Mouse (Mus musculus) thymus, postnatal 0 days (tissue): ENCODE measurements at regions not wholly inside any gene's neighbourhood (a gene's known extent, or its start where the extent isn't known, plus 50 kb on each side); places are given as distances from the start of the nearest gene placed in this dataset.
A peak's percentile ranks its signal among the peaks of the same experiment; 100 is the strongest.

ENCODE experiments used
- DNase-seq: peaks from one replicate; pipeline ENCODE4 v3.0.0-alpha.2; 2015; ENCODE audit warnings: low spot score

DNA sequence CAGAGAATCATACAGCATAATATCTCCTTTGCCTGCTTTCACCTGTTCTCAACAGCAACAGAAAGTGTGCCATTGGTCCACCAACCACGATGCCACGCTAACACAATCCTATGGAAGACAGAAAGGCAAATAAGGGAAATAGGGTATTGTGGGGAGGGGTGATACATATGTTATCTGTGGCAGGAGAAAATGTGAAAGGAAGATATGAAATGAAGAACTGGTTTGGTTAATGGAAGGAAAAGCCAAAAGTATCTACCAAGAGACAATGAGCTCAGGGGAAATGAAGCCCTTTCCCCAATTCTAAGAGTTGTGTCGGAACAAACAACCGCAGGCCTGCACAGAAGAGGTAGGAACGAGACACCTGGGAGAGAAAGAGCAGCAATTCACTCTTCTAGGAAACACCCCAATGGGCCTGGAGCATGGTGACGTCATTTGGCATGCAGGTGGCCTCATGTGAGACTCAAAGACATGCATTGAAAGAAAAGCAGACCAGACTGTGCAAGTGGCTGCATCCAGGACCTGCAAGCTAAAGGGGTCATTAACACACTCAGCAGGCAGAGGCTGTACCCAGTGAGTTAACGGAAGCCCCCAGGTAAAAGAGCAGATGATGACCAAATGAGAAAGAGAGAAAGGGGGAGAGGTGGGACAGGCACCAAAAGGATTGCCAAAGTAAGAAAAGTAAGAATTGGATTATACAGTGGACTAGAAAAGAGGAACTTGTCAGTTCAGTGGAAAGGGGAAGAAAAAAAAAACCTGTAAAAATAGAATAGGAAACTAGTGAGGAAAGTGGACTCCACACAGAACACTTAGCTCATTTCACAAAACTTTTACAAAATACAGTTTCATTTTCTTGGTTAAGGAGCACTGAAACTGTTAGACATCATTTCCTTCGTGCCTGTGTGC, 522.2 kb upstream of the Cited2 start:
- peak; percentile 20 for DNase-seq

DNA sequence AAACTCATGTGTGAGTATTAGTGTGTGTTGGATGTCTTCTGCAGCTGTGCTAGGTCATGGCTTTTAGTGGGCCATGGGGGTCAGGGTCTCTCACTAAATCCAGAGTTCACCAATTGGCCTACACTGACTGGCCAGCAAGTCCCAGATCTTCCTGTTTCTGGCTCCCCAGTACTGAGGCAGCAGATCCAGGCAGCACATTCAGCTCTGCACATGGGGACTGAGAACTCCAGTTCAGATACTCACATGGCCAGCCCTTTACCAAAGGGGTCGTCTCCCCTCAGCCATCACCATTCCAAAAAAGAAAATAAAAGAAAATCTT, 521.6 kb upstream of the Cited2 start:
- no peak for DNase-seq

DNA sequence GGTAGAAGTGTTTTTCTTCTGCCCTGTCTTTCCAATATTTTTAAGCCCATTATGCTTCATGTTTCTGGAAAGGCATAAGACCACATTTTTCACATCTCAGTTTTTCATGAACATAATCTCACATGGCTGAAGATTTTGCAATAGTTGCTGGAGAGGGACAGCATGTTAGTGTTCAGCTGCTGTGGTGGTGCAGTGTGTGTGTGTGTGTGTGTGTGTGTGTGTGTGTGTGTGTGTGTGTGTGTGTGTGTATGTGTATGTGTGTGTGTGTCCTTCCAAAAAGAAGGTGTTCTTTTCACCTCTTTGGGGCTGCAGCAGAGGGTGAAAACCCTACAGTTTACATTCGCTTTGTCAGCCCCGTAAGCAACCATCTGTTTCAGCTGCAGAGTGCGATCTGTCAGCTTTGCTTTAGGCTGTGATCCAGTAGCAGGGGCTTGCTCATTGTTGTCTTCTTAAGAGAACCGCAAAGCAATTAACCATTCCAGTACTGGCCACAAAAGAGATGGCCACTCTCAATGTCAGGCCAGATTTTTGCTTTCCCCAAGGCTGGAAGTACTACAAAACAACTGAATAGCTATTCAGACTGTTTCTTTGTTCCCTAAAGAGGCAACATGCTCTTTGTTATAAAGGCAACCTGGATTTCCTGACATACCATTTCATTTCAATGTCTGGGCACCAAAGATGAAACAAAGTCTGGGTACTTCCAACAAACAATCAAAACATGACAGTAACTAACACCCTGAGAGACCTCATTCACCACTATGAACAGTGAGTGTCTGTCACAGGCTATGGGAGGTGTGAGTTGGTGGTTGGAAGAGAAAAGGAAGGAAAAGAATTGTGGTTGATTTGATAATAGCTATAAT, 520.2 kb upstream of the Cited2 start:
- no peak for DNase-seq

DNA sequence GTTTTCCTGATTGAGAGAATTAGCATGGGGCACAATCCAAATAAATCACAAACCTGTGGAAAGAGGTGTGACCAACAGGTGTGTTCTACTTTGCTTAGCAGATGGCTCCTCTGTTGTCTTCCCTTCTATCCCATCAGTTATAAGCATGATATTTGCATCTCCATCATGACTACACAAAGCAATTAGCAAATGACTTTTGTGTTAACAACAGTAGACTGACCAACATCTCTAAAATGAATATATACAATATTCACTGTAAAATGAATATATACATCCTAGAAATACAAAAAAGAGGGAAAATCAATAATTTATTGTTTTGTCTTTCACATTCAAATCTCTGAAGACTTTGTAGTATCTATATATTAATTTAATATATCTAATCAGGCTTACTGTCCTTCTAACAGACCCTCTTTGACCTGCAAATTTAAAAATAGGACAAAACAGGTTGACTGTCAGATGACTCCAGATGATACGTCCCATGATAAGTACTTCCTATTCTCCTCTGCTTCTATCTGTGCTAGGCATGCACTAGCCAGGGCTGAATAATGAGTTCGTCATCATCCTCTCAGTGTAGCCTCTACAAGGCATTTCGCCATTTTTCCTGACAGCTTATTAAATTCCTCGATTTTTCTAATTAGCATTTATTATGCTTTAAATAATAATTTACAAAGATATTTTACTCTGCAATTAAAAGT, 519.5 kb upstream of the Cited2 start:
- no peak for DNase-seq

DNA sequence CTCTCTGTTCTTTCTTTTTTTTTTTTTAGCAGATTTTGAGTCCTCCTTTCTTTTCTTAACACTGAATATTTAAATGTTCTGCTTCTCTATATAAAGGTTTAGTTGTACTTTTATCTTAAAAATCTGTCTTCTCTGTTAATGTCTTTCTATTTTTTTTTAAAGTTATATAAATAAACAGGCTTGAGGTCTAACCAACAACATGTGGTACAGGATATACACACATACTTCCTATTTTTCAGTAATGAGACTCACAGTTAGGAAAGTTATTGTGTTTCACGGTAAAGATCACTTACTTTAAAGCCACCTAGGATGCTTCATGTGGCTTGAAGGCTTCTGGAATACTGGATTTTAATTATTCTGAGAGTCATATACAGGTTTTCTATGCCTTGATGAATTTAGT, 518.9 kb upstream of the Cited2 start:
- DNase-seq: no peak

DNA sequence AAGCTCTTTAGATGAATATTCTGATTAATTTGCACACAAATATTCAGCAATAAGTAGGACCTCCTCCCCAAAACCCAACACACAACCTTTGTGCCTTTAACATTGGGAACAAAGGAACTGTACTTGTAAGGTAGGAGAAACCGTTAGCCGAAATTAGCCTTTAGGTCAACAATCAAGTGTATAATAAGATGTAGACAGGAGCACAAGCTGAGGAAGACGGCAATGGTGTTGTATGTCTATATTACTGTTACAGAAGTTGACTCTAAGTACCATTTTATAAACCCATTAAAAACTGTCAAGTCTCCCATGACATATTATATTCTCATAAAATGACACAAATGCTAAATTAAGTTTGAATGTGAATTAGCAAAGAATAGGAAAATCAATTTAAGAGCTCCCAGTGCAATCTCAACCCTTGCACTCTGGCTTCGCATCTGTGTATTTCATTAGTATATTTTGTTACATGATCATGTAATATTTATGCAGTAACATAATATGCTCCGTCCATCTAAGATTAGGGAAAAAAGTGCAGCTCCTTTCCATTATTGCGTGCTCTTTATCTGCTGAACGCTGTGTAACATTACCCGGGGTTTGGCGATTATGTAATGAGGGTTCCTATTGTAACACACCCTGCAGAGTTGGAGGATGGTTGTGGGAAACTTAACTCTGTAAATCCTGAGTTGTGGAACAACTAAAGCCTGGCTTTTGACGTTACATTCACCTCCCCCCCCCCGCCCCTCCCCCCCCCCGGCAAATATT, 510.3 kb upstream of the Cited2 start:
- no peak for DNase-seq

DNA sequence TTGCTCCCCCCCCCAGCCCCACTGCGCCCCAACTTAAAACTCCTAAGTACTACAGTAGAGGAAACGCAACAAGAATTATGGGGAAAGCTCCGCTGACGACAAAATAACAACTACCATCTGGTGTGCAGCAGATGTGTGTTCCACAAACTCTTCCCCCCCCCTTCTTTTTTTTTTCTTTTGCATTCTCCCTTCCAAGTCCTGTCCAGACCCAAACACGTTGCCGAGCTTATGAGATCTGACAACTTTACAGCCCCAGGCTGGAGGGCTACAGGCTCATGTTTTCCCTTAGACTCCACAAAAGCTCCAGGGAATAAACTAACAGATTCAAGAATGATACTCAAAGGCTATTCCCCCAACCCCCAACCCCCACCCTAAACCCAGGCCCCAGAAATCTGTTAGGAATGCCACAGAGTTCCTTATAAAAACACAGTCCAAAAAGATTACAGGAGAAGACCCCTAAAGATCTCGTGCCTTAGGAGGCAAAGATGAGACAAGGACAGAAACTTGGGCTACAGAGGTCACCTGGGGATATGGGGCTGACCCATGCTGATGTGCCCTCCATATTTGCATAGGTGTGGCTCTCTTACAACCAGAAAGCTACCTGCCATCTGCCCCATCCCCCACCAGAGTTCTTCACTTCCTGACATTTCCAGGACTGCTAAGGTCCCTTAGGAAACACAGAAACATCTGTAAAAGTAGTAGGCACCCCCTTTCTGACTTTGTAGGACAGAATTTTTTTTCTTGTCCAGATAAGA, 509.5 kb upstream of the Cited2 start:
- no peak for DNase-seq

DNA sequence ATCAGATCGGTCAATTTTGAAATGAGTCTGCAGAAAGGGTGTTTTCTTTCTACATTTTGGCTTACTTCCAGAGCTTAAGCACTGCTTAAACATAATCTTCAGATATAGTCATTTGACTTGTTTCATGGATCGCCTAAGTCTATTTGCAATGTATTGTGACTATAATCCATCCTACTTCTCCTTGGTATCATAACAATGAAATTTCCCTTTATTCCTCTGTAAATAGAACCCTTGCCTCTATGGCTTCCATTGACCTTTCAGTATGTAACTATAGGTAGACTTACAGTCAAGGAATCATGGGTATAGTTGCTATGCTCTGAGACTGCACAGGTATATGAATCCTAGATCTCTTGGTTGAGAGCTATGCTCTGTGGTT, 509.0 kb upstream of the Cited2 start:
- no peak for DNase-seq

DNA sequence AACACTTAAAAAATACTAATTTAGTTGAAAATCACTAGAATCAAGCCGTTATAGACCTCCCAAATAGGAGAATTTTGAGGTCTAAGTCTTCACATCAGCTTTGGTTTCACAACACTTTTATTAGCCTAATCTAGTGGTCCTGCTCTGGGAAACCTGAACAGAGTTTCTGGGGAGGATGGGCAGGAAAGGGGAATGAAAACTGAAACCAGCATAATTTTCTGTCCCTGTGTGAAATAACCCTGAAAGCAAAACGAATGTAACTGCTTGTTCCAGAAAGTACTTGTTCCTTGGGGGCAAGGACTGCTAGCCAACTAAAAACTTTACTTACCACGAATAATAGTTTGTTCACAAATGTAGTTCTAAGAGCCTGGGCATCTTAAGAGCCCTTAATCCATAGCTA, 508.0 kb upstream of the Cited2 start:
- DNase-seq: no peak

DNA sequence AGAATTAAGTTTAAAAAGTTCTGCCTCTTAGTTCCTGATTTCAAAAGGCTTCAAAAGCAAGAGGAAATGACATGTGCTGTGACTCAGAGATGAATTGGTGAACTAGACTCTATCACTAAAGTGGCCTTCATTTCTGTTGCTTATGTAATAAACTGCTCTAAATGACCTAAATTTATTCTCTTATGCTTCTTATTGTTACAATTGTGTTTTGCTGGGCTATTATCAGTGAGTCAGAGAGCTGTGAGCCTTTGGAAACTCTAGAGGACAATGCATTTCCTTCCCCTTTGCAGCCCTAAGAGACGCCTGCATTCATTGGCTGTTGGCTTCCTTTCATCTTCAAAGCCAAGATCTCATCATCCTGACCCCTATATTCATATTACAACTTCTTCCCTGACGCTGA, 501.5 kb upstream of the Cited2 start:
- DNase-seq: peak; percentile 15

DNA sequence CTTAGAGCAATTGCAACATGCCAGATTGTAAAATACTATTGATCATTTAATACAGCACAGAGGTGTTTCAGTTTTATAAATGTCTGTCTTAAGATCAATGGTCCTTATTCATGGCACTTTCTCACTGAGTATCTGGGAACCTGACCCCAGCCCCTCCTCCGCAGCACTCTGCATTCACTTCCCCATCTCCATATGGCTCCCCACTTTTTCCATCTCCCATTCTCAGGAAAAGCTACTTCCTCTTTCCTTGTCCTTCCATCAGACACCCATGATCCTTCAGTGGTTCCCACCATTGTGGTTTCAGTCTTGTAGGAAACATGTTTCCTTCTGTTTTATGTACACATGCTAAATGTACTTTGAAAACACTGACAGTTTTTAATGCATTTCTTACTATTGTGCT, 497.3 kb upstream of the Cited2 start:
- DNase-seq: no peak

DNA sequence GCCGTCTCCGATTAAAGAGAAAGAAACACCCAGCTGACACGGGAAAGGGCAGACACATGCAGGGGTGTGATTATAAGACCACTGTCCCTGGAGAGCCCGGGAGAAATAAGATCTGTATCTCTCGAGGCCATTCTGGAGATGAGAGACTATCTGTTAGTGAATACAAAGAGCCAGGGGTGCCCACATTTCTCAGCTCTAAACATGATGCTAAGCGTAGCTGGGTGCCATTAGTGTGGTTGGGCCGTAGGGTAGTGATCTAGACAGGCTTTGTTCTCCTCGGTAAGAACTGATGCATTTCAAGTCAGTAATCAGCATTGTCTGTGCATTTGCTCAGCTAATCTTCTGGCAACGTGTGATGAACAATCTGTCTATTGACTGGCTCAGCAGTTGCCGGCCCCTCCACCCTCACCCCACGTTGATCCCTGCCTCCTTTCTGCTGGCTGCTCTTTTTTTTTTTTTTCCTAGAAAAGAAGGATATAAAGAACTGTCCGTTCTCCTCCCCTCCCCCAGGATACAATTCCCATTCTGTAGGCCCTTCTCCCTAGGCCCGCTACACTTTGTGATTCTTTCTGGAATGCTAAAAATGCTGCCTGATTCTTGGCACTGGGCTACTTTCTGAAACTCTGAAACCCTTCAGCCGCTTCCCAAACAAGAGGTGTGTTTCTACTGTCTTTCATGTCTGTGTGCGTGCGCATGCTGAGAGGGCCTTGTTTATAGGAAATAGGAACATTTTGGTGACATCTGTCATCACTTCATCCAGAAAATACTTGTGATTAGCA, 492.8 kb upstream of the Cited2 start:
- no peak for DNase-seq

DNA sequence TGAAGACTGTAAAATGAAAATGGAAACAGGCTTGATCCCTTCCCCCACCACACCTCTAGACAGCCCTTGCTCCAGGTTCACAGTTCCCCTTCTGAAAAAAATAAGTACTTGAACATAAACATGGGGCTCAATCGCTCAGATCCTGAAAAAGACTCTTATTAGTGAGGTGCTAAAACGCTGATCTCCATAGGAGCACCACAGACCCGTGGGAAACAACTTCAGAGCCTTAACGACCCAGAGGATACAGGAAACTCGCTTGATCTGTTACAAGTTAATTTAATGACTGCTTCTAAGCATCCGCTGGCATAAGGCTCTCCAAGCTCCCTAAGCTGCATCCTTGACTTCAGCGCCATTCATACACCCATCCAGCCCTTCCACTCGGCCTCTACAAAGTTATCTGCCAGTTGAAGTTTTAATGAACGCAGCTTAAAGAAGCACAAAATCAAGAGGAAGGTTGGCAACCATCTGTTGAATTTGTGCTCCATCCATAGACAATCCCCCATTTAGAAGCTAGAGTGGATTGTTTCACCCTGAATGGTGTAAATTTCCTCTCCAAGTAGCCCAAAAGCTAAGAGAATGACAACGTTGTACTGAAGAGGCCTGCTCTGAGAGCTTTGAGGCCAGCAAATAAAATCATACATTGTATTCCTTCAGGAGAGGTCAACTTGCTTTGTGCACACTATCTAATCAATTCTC, 486.9 kb upstream of the Cited2 start:
- no peak for DNase-seq

DNA sequence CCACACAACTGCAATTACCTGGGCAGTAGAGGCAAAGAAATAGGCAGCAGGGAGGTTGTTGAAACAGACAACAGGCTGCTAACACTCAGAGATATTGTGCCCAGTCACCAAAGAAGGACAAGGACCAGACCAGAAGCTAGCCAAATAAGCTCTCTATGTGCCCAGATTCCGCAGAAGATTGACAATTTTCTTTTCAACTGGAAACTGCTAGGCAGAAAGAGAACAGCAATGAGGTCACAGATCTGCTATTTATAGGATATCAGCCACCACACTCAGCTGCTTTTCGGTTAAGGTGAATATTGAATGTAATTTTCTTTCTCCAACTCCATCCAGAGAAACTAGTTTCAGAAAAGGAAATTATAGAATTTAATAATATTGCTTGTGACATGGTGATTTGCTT, 486.3 kb upstream of the Cited2 start:
- DNase-seq: no peak

DNA sequence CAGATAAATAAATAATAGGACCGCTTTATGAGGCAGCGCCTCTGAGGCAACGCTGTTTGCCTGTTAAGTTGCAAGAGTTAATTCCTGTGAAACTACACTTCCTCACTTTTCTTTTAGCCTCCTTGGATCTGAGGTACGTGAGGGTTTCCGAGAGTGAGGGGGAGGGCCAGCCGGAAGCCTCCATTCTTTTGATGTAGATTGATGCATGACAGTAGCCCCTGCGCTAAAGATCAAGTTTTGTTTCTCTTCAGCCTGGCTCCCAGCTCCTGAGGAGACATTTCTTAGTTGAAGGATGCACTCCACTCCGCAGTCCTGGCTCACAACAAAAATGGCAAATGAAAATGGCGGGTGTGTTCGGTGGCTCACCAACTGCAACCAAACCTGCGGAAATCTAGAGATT, 485.6 kb upstream of the Cited2 start:
- DNase-seq: no peak

DNA sequence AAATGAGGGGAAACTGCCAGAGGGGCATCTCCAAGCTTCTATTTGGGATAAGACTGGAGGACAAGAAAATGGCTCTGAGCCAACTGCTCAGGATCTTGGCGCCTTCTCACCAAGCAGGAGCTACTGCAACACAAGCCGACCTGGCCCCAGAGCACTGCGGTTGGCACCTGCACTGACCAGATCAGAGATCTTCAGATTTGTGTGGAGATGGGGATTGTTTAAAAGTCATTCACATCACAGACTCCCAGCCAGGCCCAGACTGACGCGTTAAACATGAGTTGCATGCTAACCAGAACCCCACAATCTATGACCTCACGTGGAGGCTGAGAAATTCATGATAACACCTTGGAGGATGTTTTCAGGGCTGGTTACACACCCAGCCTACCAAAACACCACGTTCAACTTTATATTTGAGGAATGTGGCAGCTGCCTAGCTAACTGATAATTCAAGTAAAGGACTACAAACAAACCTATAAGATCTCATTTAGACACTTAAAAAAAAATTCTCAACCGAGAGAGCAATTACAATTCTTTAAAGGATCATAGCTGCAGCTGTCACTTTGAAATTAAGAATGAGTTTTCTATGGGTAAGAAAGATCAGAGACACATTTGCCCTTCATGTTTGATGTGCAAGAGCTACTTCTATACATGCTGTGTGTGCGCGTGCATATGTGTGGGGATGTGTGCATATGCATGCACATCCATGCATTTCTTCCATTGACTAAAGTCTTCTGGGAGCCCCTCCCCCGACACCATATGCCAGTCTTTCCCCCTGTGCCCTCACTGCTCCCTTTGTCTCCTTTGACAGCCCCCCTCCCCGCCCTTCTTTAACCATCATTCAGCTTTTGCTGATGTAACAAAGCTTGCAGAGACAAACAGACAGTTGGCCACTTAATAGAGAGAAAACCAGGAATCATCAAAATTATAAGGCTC, 484.8 kb upstream of the Cited2 start:
- no peak for DNase-seq

DNA sequence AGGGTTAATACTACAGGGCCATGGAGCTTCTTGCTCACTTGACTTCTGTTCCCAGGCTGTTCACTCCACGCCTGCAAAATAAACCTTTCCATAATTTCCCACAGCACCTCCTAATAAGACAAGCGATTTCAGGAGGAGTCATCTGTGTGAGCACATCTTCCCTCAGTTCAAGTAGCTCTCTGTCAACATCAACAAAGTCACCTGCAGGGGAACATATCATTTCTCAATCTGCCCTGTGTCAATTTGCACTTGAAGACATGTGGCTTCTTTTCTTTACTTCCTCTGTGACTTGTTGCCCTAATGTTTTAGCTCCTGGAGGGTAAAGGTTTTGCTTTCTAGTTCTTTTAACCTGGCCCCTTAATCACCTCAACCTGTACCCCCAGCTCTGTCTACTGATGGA, 474.7 kb upstream of the Cited2 start:
- DNase-seq: no peak

DNA sequence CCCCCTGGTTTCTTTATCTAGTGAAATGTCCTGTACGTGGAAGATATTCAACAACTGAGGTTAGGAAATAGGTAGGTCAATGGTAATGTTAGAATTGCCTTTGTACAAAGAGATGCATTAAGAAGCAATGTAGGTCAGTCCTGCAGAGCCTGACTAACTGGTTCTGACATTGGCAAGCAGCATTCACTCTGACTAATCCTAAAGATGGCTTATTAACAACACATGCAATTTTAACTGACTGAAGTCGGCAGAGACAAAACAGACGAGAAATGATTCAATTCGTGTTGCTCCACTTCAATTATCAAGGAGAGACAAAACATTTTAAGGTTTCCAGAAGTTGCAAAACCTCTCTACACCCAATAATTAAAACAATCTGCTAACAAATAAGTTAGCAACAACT, 470.0 kb upstream of the Cited2 start:
- DNase-seq: no peak
